In genomic region chr14:22017011-22017410, GRCm38 (mm10) we compare ENCODE assay signal across 26 mouse cellular contexts. TPM values are rescaled to one million over a fixed set of nuclear protein-coding genes. Genes with fewer than 3 reads are reported as not detected.
A peak's percentile ranks its signal among the peaks of the same experiment; 100 is the strongest.
DNase-seq lines count a peak whose midpoint lies in the region; ATAC-seq and TF ChIP-seq lines count a peak whose summit lies in the region.
"Had no signal": no experiment of that assay in that cellular context is flagged by ENCODE, and none has a peak within 500 bp of the region (broad histone marks: within the 10 kb centered on the region; RNA-seq: fewer than 3 reads in every experiment).

No protein-coding gene starts in this region.

- no peaks in the 10 kb centered on the region for H3K36me3 ChIP-seq in lung, embryonic 14.5 days (ENCODE audit: insufficient read depth)
- H3K36me3 ChIP-seq in lung, postnatal 0 days (ENCODE audit: insufficient read depth, low read length), result no peaks in the 10 kb centered on the region
- H3K36me3 ChIP-seq in hindbrain, embryonic 10.5 days, result no peaks in the 10 kb centered on the region
- H3K36me3 ChIP-seq: embryonic facial prominence, embryonic 10.5 days; embryonic facial prominence, embryonic 12.5 days; forebrain, embryonic 15.5 days; G1E had no signal

- ATAC-seq in lung, embryonic 14.5 days (ENCODE audit: insufficient read depth), result no peak
- peak; percentile 6; the same call in 1 of the 2 replicates for ATAC-seq in lung, postnatal 0 days
- ATAC-seq in megakaryocyte, adult 5-6 weeks (ENCODE audit: poor library complexity, severe bottlenecking), result no peak
- ATAC-seq: activated CD4-positive, CD25-positive, alpha-beta regulatory T cell, adult 4 months; CD4-positive, CD25-positive, alpha-beta regulatory T cell, adult 4 months; forebrain, embryonic 13.5 days; forebrain, embryonic 15.5 days; Patski had no signal

- H3K9me3 ChIP-seq in lung, embryonic 14.5 days (ENCODE audit: low read depth, low read length), result no peaks in the 10 kb centered on the region
- H3K9me3 ChIP-seq in lung, postnatal 0 days (ENCODE audit: low read length), result no peaks in the 10 kb centered on the region
- H3K9me3 ChIP-seq in hindbrain, embryonic 10.5 days, result no peaks in the 10 kb centered on the region
- H3K9me3 ChIP-seq: embryonic facial prominence, embryonic 10.5 days; embryonic facial prominence, embryonic 12.5 days; forebrain, embryonic 13.5 days; forebrain, embryonic 15.5 days; G1E had no signal

- TF ChIP-seq EP300 in lung, postnatal 0 days (IDR thresholded peaks at IDR 0.05), result no peak; the same call in 1 of the 2 replicates

- H3K4me2 ChIP-seq in lung, embryonic 14.5 days, result no peak overlapping the region
- H3K4me2 ChIP-seq in lung, postnatal 0 days (replicated peaks; ENCODE audit: low read depth, low read length), result no peak overlapping the region
- H3K4me2 ChIP-seq: embryonic facial prominence, embryonic 12.5 days; forebrain, embryonic 13.5 days; forebrain, embryonic 15.5 days had no signal

- TF ChIP-seq CTCF in lung, embryonic 14.5 days (IDR thresholded peaks at IDR 0.05; ENCODE audit: low read depth), result no peak
- no peak for TF ChIP-seq CTCF in lung, postnatal 0 days (IDR thresholded peaks at IDR 0.05)

- no peak overlapping the region for H3K9ac ChIP-seq in lung, embryonic 14.5 days
- H3K9ac ChIP-seq in lung, postnatal 0 days (replicated peaks; ENCODE audit: low read depth), result no peak overlapping the region
- H3K9ac ChIP-seq: embryonic facial prominence, embryonic 12.5 days; forebrain, embryonic 13.5 days; forebrain, embryonic 15.5 days had no signal

- DNase-seq in lung, embryonic 14.5 days, result peak; percentile 41
- DNase-seq in lung, postnatal 0 days (ENCODE audit: low spot score), result peak; percentile 67
- peak; percentile 48 for DNase-seq in lung, postnatal 14 days
- peak; percentile 55 for DNase-seq in lung, postnatal 36 days
- DNase-seq in layer of hippocampus, adult 18-20 months (ENCODE audit: low spot score in 2 of 2), result no peak
- DNase-seq in testis, postnatal 14 days (ENCODE audit: low spot score), result no peak
- no peak for DNase-seq in hindbrain, embryonic 10.5 days (ENCODE audit: low spot score)
- DNase-seq: adrenal gland, adult 8-10 months; adrenal gland, postnatal 14 days; adrenal gland, postnatal 36 days; cerebellum, adult 11-12 months; cerebellum, adult 2 months; cerebellum, adult 9-10 months; cerebellum, postnatal 10 days; cerebellum, postnatal 25 days had no signal

- WGBS in lung, embryonic 14.5 days, result 17% methylated on average over 5 of the region's 5 CpGs
- WGBS in lung, postnatal 0 days, result 25% methylated on average over 5 of the region's 5 CpGs
- 59% methylated on average over 5 of the region's 5 CpGs for WGBS in hindbrain, embryonic 10.5 days

- H3K27ac ChIP-seq in lung, embryonic 14.5 days (ENCODE audit: low read depth), result no peak overlapping the region
- H3K27ac ChIP-seq in lung, postnatal 0 days (ENCODE audit: low read length), result no peak overlapping the region; the same call in 1 of the 2 replicates
- H3K27ac ChIP-seq in hindbrain, embryonic 10.5 days, result no peak overlapping the region
- H3K27ac ChIP-seq: embryonic facial prominence, embryonic 10.5 days; embryonic facial prominence, embryonic 12.5 days; forebrain, embryonic 13.5 days; forebrain, embryonic 15.5 days had no signal

- no peaks in the 10 kb centered on the region for H3K27me3 ChIP-seq in lung, embryonic 14.5 days (ENCODE audit: insufficient read depth, low read length)
- no peaks in the 10 kb centered on the region for H3K27me3 ChIP-seq in lung, postnatal 0 days (replicated peaks; ENCODE audit: insufficient read depth, low read length)
- H3K27me3 ChIP-seq in hindbrain, embryonic 10.5 days (ENCODE audit: insufficient read depth, poor library complexity, severe bottlenecking), result peaks cover 66% of the 10 kb centered on the region
- H3K27me3 ChIP-seq: Patski had no signal

- no peak overlapping the region for H3K4me3 ChIP-seq in lung, embryonic 14.5 days (ENCODE audit: low read depth, low read length)
- no peak overlapping the region for H3K4me3 ChIP-seq in lung, postnatal 0 days (ENCODE audit: low read depth, low read length)
- no peak overlapping the region for H3K4me3 ChIP-seq in hindbrain, embryonic 10.5 days
- H3K4me3 ChIP-seq: embryonic facial prominence, embryonic 10.5 days; embryonic facial prominence, embryonic 12.5 days; forebrain, embryonic 13.5 days; forebrain, embryonic 15.5 days had no signal

- peaks cover 6% of the 10 kb centered on the region; the same call in 1 of the 2 replicates for H3K4me1 ChIP-seq in lung, embryonic 14.5 days (ENCODE audit: insufficient read depth)
- H3K4me1 ChIP-seq in lung, postnatal 0 days (ENCODE audit: insufficient read depth, low read depth, low read length), result peaks cover 26% of the 10 kb centered on the region; the same call in 1 of the 2 replicates
- peaks cover 16% of the 10 kb centered on the region for H3K4me1 ChIP-seq in hindbrain, embryonic 10.5 days (replicated peaks)

RNA-seq across cellular contexts. Expression of gene Lrmda, which starts 2.5 kb away (rescaled TPM):
- 0.35 and 1.1 TPM in 2 replicates for polyA plus RNA-seq in lung, embryonic 14.5 days (2014; fragmentation: Nextera tagmentation; extraction: Ambion mirVana)
- 0.86 and 1.6 TPM in 2 replicates for polyA plus RNA-seq in lung, postnatal 0 days (2015; fragmentation: Nextera tagmentation; extraction: Ambion mirVana)
- 1 to 10 TPM; 1.1 to 1.3 TPM for total RNA-seq in layer of hippocampus, adult 18-20 months (2021)
- polyA plus RNA-seq in hindbrain, embryonic 10.5 days (2016; fragmentation: Nextera tagmentation; extraction: Ambion mirVana), result 0.47 and 0.55 TPM in 2 replicates
- total RNA-seq in megakaryocyte, adult 5-6 weeks (2015), result 10.9 and 11.2 TPM in 2 replicates
- total RNA-seq in megakaryocyte, adult 5-6 weeks (2017), result 12.6 and 15.6 TPM in 2 replicates
- total RNA-seq: G1E had no signal
- polyA plus RNA-seq: activated CD4-positive, CD25-positive, alpha-beta regulatory T cell, adult 4 months; CD4-positive, CD25-positive, alpha-beta regulatory T cell, adult 4 months; forebrain, embryonic 11.5 days; forebrain, embryonic 13.5 days; G1E had no signal

RNA-seq across cellular contexts. Expression of gene Zfp503, which starts 27.6 kb away (rescaled TPM):
- 20.4 and 22.0 TPM in 2 replicates for polyA plus RNA-seq in lung, embryonic 14.5 days (2014; fragmentation: Nextera tagmentation; extraction: Ambion mirVana)
- 16.7 and 18.6 TPM in 2 replicates for polyA plus RNA-seq in lung, postnatal 0 days (2015; fragmentation: Nextera tagmentation; extraction: Ambion mirVana)
- total RNA-seq in layer of hippocampus, adult 18-20 months (2021), result 1 to 10 TPM; 3.6 to 4.1 TPM
- 12.3 and 20.0 TPM in 2 replicates for polyA plus RNA-seq in hindbrain, embryonic 10.5 days (2016; fragmentation: Nextera tagmentation; extraction: Ambion mirVana)
- 0.39 and 0.65 TPM in 2 replicates for total RNA-seq in megakaryocyte, adult 5-6 weeks (2015)
- 0.51 TPM in 1 of 2 replicates, not detected in the other for total RNA-seq in megakaryocyte, adult 5-6 weeks (2017)
- total RNA-seq: CH12.LX, G1E had no signal
- polyA plus RNA-seq: activated CD4-positive, CD25-positive, alpha-beta regulatory T cell, adult 4 months; CD4-positive, CD25-positive, alpha-beta regulatory T cell, adult 4 months had no signal

Comparison
In these comparisons a context has a peak if more than half of its experiments do, and no peak if none do; other contexts are left out.
1. DNase-seq: peak in lung, embryonic 14.5 days (single experiment), lung, postnatal 0 days (single experiment), lung, postnatal 14 days (single experiment) and lung, postnatal 36 days (single experiment); none in layer of hippocampus, adult 18-20 months (0 of 2), testis, postnatal 14 days (single experiment) and hindbrain, embryonic 10.5 days (single experiment).